Mouse (Mus musculus): ENCODE measurements around the gene Gm20696.
A peak's percentile ranks its signal among the peaks of the same experiment; 100 is the strongest.

DNA sequence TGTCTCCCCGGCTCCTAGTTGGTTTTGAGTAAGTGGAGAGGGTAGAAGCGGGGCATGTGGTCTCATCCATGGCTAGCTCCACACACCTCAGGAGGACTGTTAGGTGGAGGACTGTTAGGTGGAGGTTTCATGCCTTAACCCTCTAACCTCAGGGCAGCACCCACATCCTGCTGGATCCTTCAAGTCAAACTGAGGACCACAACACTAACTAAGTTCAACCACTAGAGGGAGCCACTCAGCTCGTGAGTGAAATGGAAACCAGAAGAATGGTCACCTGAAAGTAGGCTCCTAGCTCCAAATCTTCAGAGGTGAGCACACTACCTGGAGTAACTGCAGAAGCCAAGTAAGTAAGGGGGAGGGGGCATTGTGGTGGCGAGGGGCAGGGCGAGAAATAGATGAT is 18.3 kb upstream of the Gm20696 start:
- peak; percentile 79 for TF ChIP-seq CTCF (IDR thresholded peaks at IDR 0.05; ENCODE audit: low read depth)
- no peak for TF ChIP-seq EP300 (IDR thresholded peaks at IDR 0.05; ENCODE audit: low read depth)

Measured in liver, embryonic 14.5 days (tissue).